Mouse (Mus musculus): ENCODE results near the gene Hmgn2.

DNA sequence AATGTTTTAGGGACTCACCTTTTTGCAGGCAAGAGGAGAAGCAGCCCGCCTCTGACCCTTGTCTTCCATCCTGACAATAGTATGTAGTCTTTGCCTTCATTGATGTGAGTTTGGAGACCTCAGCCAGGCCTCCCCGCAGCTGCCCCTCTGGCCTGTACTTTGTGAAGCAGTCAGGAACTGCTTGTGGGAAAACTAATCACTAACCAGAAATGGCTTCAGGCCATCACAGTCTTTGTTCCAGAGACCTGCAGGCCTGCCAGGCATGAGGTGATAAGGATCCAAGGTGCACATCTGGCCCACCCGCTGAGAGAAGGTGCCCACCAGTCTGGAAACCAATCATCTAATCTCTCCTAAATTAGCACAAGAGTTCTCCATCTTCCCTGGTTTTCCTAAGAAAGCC is 36.7 kb downstream of the Hmgn2 start:
- TF ChIP-seq POLR2A (IDR thresholded peaks at IDR 0.05; ENCODE audit: low read depth, low read length) (no peak), CTCF (IDR thresholded peaks at IDR 0.05; ENCODE audit: borderline replicate concordance, insufficient read depth, low read length) (no peak)

Data from embryonic fibroblast, embryonic 13.5 days (primary cell).